Mouse (Mus musculus): ENCODE data around the gene Cldn11.

DNA sequence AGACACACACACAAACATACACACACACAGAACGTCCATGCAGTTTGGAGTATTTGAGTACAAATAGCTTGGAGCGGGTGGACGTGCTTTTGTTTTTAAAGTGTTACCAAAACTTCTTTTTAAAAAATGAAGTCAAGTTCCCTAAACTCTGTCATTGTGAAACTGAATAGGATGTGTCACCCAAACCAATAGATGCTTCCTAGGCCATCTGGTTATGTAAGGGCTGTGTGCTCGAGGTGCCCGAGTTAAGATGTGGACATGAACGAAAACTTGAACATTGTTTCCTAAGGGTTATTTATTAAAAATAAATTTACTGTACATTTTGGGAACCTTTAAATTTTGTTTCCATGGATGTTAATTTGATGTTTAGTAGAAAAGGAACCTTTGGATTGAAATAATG is 43.1 kb upstream of the Cldn11 start:
- TF ChIP-seq CTCF (IDR thresholded peaks at IDR 0.05; ENCODE audit: borderline replicate concordance, insufficient read depth, low read depth, low read length) (no peak), POLR2A (IDR thresholded peaks at IDR 0.05; ENCODE audit: borderline replicate concordance, insufficient read depth, low read length) (no peak)

Data from cerebellum, adult 2 months (tissue).